Mouse (Mus musculus) lung, postnatal 0 days (tissue): ENCODE results near the gene Pde4c.

Experiments
- CTCF ChIP-seq: IDR thresholded peaks from 2 replicates; pipeline ENCODE4 v1.5.1; 2016; ENCODE audit warnings: antibody characterized with exemption, mild to moderate bottlenecking
- EP300 ChIP-seq: IDR thresholded peaks from 2 replicates; pipeline ENCODE4 v1.6.1; 2016; ENCODE audit warnings: antibody characterized with exemption, mild to moderate bottlenecking, control low read depth

DNA sequence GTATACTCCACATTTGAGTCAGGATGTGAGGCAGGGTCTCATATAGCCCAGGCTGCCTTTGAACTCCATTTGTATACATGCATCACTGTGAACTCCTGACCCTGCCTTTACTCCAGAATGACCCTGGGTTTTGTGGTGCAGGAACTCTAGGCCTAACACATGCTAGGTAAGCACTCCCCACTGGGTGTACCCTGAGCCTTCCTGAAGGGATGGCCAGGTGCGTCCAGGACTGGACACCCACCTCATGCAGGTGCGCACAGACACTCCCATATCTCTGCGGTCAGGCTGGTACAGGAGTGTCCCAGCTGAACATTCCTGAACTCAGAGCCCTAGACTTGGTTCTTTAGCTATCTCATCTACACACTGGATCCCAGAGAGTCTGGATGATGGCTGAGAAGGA lies 49.4 kb upstream of the Pde4c start:
- TF ChIP-seq CTCF (no peak), EP300 (no peak)
